Mouse (Mus musculus): ENCODE data around the gene Cldn7. TPM values are rescaled to one million over a fixed set of nuclear protein-coding genes. Genes with fewer than 3 reads are reported as not detected.
A peak's percentile ranks its signal among the peaks of the same experiment; 100 is the strongest.
"Not testable (repeated sequence)": the region's sequence is repeated elsewhere in the genome, so short reads cannot be mapped to it uniquely, and the experiment has no call there.

Cldn7 gene
- polyA plus RNA-seq, 1 experiment from 2014 or later = 4.4 TPM

- DNase-seq (no peak), ATAC-seq (no peak)
- Histone ChIP-seq H3K36me3 (replicated peaks; ENCODE audit: insufficient read depth, low read length) (peaks cover 18% of the 10 kb centered on the region), H3K4me2 (ENCODE audit: low read depth, low read length) (peak overlapping the region; percentile 92), H3K9me3 (ENCODE audit: low read length) (no peaks in the 10 kb centered on the region), H3K27ac (ENCODE audit: low read depth) (peak overlapping the region; percentile 100), H3K4me3 (ENCODE audit: low read depth, low read length) (peak overlapping the region; percentile 96), H3K27me3 (ENCODE audit: insufficient read depth, low read length) (no peaks in the 10 kb centered on the region), H3K9ac (replicated peaks) (peak overlapping the region; percentile 60), H3K4me1 (ENCODE audit: insufficient read depth) (peaks cover 32% of the 10 kb centered on the region)
- TF ChIP-seq EP300 (IDR thresholded peaks at IDR 0.05; ENCODE audit: low read depth) (no peak), CTCF (IDR thresholded peaks at IDR 0.05; ENCODE audit: low read depth) (peak; percentile 36; the same call in 1 of the 2 replicates)
- 3% methylated on average over 12 of the region's 12 CpGs for WGBS (ENCODE audit: insufficient replicate concordance)
These were observed 42.4 kb upstream of the Cldn7 start for GRCm38 (mm10) chr11:69922012-69922756.

- Histone ChIP-seq H3K36me3 (replicated peaks; ENCODE audit: insufficient read depth, low read length) (peaks cover 12% of the 10 kb centered on the region), H3K4me1 (ENCODE audit: insufficient read depth) (peaks cover 28% of the 10 kb centered on the region), H3K27ac (ENCODE audit: low read depth) (peak overlapping the region; percentile 100), H3K9ac (replicated peaks) (no peak overlapping the region; the same call in 1 of the 2 replicates), H3K4me3 (ENCODE audit: low read depth, low read length) (peak overlapping the region; percentile 96; the same call in 1 of the 2 replicates), H3K4me2 (ENCODE audit: low read depth, low read length) (peak overlapping the region; percentile 92), H3K9me3 (ENCODE audit: low read length) (no peaks in the 10 kb centered on the region), H3K27me3 (ENCODE audit: insufficient read depth, low read length) (no peaks in the 10 kb centered on the region)
- ATAC-seq (no peak), DNase-seq (peak; percentile 12)
- 60% methylated on average over 3 of the region's 3 CpGs for WGBS (ENCODE audit: insufficient replicate concordance)
- TF ChIP-seq EP300 (IDR thresholded peaks at IDR 0.05; ENCODE audit: low read depth) (no peak), CTCF (IDR thresholded peaks at IDR 0.05; ENCODE audit: low read depth) (no peak)
These were observed 41.8 kb upstream of the Cldn7 start for GRCm38 (mm10) chr11:69922796-69923195.

- DNase-seq (no peak), ATAC-seq (no peak)
- Histone ChIP-seq H3K27ac (ENCODE audit: low read depth) (no peak overlapping the region), H3K9me3 (ENCODE audit: low read length) (no peaks in the 10 kb centered on the region), H3K36me3 (replicated peaks; ENCODE audit: insufficient read depth, low read length) (no peaks in the 10 kb centered on the region), H3K9ac (replicated peaks) (no peak overlapping the region), H3K4me3 (ENCODE audit: low read depth, low read length) (no peak overlapping the region), H3K4me1 (ENCODE audit: insufficient read depth) (peaks cover 8% of the 10 kb centered on the region), H3K4me2 (ENCODE audit: low read depth, low read length) (no peak overlapping the region), H3K27me3 (ENCODE audit: insufficient read depth, low read length) (no peaks in the 10 kb centered on the region)
- WGBS (ENCODE audit: insufficient replicate concordance) = 90% methylated on average over 2 of the region's 2 CpGs
- TF ChIP-seq CTCF (IDR thresholded peaks at IDR 0.05; ENCODE audit: low read depth) (0 out of 2 replicates have a peak, but pooled peaks have one; percentile 18), EP300 (IDR thresholded peaks at IDR 0.05; ENCODE audit: low read depth) (no peak)
These were observed 37.1 kb upstream of the Cldn7 start for GRCm38 (mm10) chr11:69927501-69927900.

- Histone ChIP-seq H3K4me1 (ENCODE audit: insufficient read depth) (peaks cover 5% of the 10 kb centered on the region), H3K9ac (replicated peaks) (no peak overlapping the region), H3K4me3 (ENCODE audit: low read depth, low read length) (no peak overlapping the region), H3K9me3 (ENCODE audit: low read length) (no peaks in the 10 kb centered on the region), H3K4me2 (ENCODE audit: low read depth, low read length) (no peak overlapping the region), H3K27me3 (ENCODE audit: insufficient read depth, low read length) (peaks cover 6% of the 10 kb centered on the region), H3K27ac (ENCODE audit: low read depth) (no peak overlapping the region), H3K36me3 (replicated peaks; ENCODE audit: insufficient read depth, low read length) (no peaks in the 10 kb centered on the region)
- WGBS (ENCODE audit: insufficient replicate concordance) = 27% methylated on average over 4 of the region's 4 CpGs
- ATAC-seq (no peak), DNase-seq (no peak)
- TF ChIP-seq CTCF (IDR thresholded peaks at IDR 0.05; ENCODE audit: low read depth) = no peak
- TF ChIP-seq EP300 (IDR thresholded peaks at IDR 0.05; ENCODE audit: low read depth) = no peak
These were observed 34.9 kb upstream of the Cldn7 start for GRCm38 (mm10) chr11:69929712-69930111.

DNA sequence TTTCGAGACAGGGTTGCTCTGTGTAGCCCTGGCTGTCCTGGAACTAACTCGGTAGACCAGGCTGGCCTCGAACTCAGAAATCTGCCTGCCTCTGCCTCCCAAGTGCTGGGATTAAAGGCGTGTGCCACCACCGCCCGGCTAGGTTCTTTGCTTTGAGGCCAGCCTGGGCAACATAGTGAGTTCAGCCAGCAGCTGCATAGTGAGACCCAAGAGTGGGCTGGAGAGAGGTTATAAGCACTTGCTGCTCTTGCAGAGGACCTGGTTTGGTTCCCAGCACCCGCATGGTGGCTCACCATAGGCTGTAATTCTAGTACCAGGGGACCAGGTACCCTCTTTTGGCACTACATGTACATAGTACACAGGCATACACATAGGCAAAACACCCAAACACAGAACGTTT, 34.4 kb upstream of the Cldn7 start:
- not testable (repeated sequence) for H3K4me2 ChIP-seq (ENCODE audit: low read depth, low read length); H3K9ac ChIP-seq (replicated peaks); H3K9me3 ChIP-seq (ENCODE audit: low read length); H3K36me3 ChIP-seq (replicated peaks; ENCODE audit: insufficient read depth, low read length); ATAC-seq; H3K4me3 ChIP-seq (ENCODE audit: low read depth, low read length); H3K4me1 ChIP-seq (ENCODE audit: insufficient read depth); DNase-seq; H3K27ac ChIP-seq (ENCODE audit: low read depth)
- 79% methylated on average over 8 of the region's 8 CpGs for WGBS (ENCODE audit: insufficient replicate concordance)
- peaks cover 10% of the 10 kb centered on the region for H3K27me3 ChIP-seq (ENCODE audit: insufficient read depth, low read length)

DNA sequence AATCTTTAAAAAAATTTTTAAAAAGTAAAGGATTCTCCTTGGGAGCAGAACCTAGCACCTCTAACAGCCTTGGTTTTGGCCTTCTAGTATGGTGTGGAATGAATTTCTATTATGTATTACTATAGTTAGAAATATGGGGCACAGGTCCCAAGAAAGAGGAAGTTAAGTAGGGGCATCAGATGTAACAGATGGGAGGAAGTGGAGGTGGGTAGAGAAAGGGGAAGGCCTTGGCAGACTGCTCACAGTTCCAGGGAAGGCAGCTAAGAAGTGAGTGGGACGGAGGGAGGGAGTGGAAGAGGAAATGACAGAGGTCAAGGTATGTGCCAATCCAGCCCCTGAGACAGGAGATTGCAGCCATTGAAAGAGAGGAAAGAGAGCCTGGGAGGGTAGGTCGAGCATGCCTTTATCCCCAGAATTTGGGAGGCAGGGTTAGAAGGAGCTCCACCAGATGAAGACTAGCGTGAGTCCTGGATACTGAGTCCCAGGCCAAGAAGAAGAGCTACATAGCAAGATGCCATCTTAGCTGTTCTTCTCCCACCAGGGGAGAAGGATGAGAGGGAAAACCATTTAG, 33.5 kb upstream of the Cldn7 start:
- H3K27ac ChIP-seq (ENCODE audit: low read depth) = peak overlapping the region; percentile 59
- TF ChIP-seq EP300 (IDR thresholded peaks at IDR 0.05; ENCODE audit: low read depth) (no peak), CTCF (IDR thresholded peaks at IDR 0.05; ENCODE audit: low read depth) (no peak)
- H3K36me3 ChIP-seq (replicated peaks; ENCODE audit: insufficient read depth, low read length) = no peaks in the 10 kb centered on the region
- no peaks in the 10 kb centered on the region for H3K9me3 ChIP-seq (ENCODE audit: low read length)
- peaks cover 17% of the 10 kb centered on the region for H3K4me1 ChIP-seq (ENCODE audit: insufficient read depth)
- DNase-seq (peak; percentile 28), ATAC-seq (0 out of 2 replicates have a peak, but pooled peaks have one; percentile 14)
- no peak overlapping the region for H3K9ac ChIP-seq (replicated peaks)
- H3K27me3 ChIP-seq (ENCODE audit: insufficient read depth, low read length) = peaks cover 19% of the 10 kb centered on the region
- H3K4me2 ChIP-seq (ENCODE audit: low read depth, low read length) = peak overlapping the region; percentile 27; the same call in 1 of the 2 replicates
- no peak overlapping the region for H3K4me3 ChIP-seq (ENCODE audit: low read depth, low read length)
- 48% methylated on average over 3 of the region's 3 CpGs for WGBS (ENCODE audit: insufficient replicate concordance)

Data from liver, postnatal 0 days (tissue).